Mouse (Mus musculus): ENCODE measurements at regions not wholly inside any gene's neighbourhood (a gene's known extent, or its start where the extent isn't known, plus 50 kb on each side); places are given as distances from the start of the nearest gene placed in this dataset.
"Not testable (repeated sequence)": the region's sequence is repeated elsewhere in the genome, so short reads cannot be mapped to it uniquely, and the experiment has no call there.

DNA sequence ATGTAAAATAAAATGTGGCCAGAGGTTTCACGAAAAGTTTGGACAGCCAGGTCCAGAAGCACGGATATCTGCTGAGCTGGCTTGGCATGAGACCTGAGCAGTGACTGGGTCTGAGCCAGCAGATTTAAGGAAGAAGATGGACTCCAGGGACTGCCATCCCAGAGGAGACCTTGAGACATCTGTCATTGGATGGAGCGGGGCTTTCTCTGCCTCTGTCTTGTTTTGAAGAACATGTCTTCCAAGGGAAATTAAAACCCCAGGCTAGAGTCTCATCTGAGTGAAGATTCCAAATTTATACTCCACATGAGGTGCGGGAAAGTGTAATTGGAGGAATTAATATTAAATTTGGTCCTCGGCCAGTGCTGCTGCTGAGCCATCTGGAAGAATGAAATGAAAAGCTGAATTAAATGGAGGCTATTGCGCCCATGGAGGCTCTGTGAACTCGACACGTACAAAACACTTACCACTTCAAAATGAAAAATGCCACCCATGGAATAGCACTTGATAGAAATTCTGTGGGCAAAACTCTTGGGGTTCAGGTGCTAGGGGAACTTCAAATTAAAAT lies 129.8 kb upstream of the Adcy2 start:
- DNase-seq (ENCODE audit: low read depth), result no peak

GRCm38 (mm10) chr13:69127522-69127921 lies 128.2 kb upstream of the Adcy2 start:
- no peak for DNase-seq (ENCODE audit: low read depth)

DNA sequence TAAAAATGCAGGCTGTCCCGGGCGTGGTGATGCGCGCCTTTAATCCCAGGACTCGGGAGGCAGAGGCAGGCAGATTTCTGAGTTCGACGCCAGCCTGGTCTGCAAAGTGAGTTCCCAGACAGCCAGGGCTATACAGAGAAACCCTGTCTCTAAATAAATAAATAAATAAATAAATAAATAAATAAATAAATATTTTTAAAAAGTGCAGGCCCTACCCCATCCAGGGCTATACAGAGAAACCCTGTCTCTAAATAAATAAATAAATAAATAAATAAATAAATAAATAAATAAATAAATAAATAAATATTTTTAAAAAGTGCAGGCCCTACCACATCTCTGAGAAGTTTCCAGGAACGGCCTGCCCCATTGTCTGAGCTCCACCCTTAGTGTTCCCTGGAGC lies 119.4 kb upstream of the Adcy2 start:
- not testable (repeated sequence) for DNase-seq (ENCODE audit: low read depth)

- no peak for DNase-seq (ENCODE audit: low read depth)
Observed at GRCm38 (mm10) chr13:69109168-69109567, 109.8 kb upstream of the Adcy2 start.

DNA sequence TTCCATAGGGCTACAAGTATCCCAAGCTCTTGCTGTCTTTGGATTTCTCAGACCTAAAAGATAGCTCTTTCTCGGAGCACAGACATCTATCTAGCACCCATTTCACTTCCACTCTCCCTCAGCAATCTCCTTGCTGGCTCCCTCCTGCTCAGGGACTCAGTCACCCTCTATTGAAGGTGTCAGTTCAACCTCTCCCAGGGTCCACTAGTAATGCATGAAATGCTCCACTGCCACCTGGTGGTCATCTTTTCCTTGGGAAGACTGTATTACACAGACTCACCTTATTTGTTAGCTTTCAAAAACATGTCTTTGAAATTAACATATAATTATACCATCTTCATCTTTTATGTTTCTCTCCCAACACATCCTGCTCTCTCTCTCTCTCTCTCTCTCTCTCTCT lies 87.3 kb upstream of the Adcy2 start:
- DNase-seq (ENCODE audit: low read depth), result peak; percentile 30

DNA sequence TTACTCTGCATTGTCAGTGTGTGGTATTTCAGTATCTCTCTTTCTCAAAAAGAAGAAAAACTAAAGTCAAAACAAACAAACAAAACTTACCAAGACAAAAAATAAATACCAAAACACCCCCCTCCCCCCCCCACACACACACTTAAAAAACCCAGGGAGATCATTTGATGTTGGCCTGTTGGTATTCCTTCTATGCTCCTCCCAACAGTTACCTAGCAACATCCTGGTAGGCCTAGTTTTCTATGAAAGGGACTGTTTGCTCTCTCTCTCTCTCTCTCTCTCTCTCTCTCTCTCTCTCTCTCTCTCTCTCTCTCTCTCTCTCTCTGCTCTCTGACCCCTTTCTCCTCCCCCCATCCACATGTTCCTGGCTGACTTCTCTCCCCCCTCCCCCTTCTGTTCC lies 71.0 kb upstream of the Adcy2 start:
- no peak for DNase-seq (ENCODE audit: low read depth)

DNA sequence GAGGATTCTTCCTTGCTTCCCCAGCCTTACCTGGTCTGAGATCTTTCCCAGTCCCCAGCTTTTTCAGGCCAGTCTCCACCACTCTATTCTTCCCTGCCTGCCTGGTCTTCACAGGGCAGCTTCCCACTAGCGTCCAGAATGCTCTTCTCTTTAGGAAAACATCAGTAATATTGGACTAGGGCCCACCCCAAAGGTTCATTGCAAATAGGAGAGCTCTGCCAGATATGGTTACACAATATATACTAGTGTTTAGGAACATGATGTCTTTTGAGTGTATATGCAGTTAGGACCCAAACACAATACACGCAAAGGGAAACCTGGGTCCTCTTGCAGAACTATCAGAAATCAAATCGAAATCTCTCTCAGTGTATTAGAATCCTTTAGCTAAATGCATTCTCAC lies 70.5 kb upstream of the Adcy2 start:
- DNase-seq (ENCODE audit: low read depth), result no peak

GRCm38 (mm10) chr13:69066636-69067035 lies 67.3 kb upstream of the Adcy2 start:
- DNase-seq (ENCODE audit: low read depth), result no peak

- DNase-seq (ENCODE audit: low read depth), result no peak
Observed at GRCm38 (mm10) chr13:69065285-69065684, 65.9 kb upstream of the Adcy2 start.

DNA sequence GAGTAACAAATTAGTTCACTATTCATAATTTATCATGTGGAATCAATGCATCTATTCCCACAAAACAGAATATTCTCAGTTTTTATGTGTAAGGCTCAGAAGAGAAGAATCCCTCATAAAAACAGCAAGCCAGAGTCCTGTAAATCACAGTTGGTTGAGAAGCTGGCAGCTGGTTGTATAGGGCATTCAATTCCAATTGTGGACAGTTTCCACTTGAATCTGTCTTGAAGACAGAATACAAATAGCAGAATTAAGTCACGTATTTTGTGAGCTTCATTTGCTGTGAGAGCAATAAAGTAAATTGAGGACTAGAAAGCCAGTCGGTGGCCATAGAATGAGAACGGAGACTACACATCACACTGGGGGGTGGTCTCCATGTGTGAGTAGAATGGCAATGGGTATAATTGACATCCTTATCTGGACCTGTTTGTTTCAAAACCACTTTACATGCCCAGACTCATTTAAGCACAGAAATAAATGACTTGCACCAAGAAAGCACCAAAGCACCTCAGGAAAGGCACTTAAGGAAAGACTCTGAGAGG lies 63.4 kb upstream of the Adcy2 start:
- no peak for DNase-seq (ENCODE audit: low read depth)

DNA sequence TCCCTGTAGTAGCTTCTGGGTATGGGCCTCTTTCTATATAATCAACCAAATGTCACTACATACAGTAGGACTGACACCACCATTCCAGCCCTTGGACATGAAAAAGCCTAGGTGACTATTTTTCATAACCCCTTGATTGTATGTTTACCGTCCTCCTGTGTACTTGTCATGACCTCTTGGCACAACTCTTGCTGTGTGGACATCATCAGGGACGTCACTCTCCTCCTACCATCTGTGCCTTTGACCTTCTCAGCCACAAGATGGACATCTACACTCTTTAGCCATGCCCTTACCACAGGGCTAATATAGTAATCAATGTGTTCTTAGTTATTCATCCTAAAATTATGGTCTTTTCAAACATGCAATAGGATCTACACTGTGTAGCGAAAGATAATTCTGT lies 62.1 kb upstream of the Adcy2 start:
- no peak for DNase-seq (ENCODE audit: low read depth)

Data from NIH3T3 (cell line).